Mouse (Mus musculus) megakaryocyte progenitor cell, adult 5-6 weeks (primary cell): ENCODE results near the gene Jag1. TPM values are rescaled to one million over a fixed set of nuclear protein-coding genes. Genes with fewer than 3 reads are reported as not detected.

Source experiments
- ATAC-seq: replicated peaks from 2 replicates; pipeline ENCODE4 v1.8.0; 2016; ENCODE audit warnings: mild to moderate bottlenecking, moderate TSS enrichment, inconsistent platforms; ENCODE audit not compliant: poor library complexity
- total RNA-seq, 2 experiments: library from RNA; stranded (forward) in 1 of 2; stranded (reverse) in 1 of 2; fragments of 157-497, 149-512 nt in 1 of 2; fragments of 200-1000 nt in 1 of 2; gene quantifications; 2 replicates each; pipeline versions ENCODE4 v1.2.3 to v1.2.4; 2015 to 2017

The Jag1 gene
- total RNA-seq, 2 experiments from 2014 or later, result 0.62 to 1.00 TPM

DNA sequence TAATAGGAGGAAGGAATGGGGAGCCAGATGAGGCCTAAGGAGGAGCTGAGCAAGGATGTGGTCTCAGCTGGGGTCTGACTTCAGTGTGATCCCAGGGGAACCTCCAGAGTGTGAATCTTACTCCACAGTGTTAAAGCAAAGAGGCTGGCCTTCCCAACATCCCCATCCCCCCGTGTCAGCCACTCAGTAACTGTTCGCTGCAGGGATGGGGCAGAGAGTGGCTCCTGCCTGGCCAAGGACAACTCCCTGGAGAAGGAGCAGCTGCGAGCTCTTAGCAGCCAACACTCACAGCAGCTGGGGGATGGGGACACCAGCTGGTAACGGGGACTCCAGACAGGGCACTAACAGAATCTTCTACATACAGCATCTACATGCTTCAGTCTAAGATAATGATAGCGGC, 15.4 kb downstream of the Jag1 start:
- no peak for ATAC-seq

DNA sequence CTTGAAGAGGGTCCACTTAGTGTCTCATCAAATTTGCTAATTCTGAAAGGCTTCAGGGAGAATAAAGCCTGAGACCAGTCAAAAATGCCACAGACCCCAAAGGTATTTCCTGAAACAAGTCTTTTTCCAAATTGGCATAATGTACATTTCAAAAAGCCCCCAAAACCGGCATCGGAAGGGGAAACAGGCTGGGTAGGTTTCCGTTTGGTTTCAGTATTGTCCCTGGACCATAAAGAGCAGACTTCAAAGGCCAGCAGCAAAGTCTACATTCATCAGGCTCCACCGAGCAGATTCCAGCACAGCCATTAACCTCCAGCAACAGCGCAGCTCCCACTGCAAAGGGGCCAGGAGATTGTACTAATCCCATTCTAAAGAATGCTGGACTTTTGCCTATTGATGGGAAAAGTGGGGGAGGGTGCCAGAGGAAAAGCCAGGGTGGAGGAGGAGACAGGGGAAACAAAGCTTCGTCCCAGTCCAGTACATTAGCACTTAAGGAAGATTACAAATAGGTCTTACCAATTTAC, 17.2 kb downstream of the Jag1 start:
- ATAC-seq, result no peak

DNA sequence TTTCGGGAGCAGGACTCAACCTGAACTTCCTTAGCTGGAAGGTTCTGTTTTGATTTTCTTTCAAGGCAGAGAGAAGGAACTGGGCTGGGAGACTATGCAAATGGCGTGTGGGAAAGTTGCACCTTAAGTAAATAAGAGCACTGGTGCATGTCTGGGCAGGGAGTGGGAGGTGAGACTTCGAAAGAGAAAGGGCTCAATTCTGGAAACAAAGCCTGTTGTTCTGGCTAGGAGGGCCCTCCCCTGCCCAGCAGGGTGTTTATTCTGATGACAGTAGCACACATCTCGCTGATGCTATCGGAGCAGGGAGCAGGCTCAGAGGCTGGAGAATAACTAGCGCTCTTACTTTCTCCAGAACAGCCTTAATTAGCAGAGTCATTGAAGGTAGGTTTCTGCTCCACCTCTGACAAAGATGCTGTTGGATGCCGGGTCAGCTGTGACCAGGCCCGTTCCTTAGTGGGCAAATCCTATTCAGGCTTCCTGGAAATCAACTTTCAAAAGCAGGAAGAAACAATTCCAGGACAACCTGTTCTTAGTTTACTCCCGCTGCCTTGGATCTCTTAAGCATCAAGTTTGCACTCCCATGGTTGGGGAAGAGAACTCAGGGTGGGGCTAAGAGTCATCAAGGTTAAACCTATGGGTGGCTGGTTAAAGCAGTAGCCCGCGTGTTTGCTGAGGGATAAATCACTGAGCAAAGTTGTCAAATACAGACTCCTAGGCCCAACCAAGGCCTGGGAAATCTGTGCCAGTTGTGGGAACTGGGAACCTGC, 18.0 kb downstream of the Jag1 start:
- ATAC-seq, result no peak

DNA sequence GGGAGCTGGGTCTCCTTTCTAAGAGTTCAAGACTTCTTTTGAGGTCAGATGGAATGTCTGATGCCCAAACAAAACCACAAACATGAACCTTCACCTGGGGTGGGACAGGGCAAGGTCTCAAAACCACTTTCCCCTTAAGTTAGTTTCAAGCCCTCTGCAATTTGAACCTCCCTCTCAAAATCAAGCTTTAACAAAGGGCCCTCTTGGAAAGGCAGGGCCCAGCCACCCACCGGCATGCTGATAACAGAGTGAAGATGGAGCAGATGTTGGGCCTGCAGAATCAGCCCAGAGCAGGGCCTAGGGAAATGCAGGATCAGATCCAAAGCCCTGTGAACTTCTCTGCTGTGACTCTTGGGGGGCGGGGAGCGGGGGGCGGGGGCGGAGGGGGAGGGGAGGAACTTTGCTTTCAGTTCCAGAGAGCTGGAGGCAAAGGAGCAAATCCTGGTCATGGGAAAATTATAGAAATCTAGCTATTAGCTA, 19.4 kb downstream of the Jag1 start:
- no peak for ATAC-seq

DNA sequence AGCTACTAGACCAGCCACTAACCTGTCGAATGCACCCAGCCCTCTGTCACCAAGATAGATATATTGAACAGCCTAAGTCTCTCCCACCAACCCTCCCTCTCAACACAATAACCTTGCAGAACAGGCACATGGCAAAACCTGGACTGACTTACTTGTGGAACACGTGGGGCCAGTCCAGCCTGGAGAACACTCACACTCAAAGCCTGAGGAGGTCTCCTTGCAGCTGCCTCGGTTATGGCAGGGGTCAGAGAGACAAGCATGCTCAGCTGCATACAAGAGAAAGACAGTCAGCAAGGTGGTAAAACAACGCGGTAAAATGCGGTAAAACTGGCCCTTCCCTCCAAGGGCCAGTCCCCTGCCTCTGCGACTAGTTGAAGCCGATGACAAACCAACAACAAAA, 22.1 kb downstream of the Jag1 start:
- no peak for ATAC-seq

DNA sequence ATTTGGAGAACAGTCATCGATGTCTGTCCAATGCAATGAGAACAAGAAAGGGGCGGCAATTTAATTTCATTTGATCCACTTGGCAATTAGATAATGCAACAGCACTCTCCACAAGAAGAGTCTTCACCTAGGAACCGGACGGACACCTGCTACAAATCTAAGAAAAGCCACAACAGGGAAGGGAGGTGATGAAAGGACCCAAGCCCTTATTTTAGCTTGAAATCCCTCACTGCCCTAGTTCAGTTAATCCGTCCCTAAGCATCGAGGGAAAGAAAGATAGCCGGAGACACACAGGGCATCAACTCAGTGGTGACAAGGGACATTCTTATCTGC, 23.2 kb downstream of the Jag1 start:
- ATAC-seq, result no peak

DNA sequence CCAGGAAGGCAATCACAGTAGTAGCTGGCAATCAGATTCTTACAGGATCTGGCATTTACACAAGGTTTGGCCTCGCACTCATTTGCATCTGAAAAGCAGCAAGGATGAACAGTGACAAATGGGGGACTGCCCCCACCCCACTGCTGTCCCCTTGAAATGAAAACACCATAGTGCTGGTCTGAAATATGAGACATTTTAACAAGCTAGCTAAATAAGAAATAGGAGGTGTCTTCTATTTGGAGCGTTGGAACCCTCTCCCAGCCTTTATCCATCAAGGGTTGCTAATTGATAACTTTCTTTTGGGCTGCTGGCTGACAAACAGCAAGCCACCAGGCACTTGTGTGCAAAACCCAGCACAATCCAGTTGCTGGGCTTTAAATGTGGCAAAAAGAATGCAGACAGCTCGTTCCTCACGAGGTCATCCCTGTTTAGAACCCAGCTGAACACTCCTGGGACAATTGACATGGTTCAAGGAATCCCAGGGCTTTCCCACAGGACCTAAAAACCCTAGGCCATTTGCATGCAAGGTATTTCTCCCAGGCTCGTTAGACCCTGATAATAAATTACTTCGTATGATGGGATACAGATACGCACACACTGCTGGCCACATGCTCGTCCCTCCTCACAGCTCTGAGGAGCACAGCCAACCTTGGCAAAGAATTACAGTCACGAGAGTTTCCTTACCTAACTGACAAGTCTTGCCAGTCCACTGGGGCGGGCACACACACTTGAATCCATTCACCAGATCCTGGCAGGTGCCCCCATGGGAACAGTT, 23.7 kb downstream of the Jag1 start:
- ATAC-seq, result no peak

DNA sequence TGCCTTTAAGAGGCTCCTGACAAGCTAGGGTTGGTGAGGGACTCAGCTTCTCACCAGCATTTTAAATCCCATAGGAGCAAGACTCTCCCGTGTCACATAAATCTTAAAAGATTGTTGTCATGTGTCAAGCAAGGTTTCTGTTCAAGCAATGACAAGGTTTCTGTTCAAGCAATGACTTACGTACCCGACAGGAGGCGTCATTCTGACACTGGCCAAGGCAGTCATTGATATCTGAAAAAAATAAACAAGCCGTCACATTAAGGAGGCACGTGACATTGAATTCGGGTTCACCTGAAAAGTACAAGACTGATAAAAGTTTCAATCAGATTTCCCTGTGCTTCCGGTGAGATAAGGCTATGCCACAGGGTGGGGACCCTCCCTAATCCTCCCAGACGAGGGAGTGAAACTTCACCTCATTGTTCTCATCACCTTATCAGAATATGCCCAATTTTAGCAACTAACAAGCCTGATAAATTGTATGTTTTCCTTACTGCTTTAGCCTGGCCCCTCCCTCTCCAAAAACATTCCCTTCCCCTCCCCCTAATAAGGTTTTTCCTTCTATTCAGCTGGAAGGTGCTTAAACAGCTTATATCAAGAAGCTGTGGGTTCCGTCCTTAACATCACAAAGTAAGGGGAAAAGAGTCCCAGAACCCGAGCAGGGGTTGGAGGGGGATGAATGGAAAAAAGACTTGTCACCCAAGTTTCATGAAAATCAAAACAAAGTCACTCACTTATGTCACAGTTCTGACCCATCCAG, 24.5 kb downstream of the Jag1 start:
- ATAC-seq, result no peak

DNA sequence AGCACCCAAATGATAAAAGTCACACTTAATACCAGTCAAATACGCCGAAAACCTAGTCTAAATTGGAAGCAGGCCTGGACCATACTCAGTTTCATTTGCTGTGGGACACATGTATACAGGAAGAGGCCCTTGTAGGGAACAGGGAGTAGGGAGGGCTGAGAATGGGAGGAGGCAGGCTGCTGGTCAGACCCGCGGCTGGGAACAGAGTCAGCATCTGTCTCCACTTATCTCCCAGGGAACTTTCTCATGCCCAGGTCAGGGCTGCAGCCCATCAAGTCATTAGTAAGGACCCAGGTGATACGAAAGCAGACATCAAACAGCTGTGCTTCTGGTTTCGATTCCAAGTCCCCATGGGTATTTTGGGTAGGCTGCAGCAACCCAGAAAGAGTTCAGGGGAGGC, 28.7 kb downstream of the Jag1 start:
- ATAC-seq, result no peak

DNA sequence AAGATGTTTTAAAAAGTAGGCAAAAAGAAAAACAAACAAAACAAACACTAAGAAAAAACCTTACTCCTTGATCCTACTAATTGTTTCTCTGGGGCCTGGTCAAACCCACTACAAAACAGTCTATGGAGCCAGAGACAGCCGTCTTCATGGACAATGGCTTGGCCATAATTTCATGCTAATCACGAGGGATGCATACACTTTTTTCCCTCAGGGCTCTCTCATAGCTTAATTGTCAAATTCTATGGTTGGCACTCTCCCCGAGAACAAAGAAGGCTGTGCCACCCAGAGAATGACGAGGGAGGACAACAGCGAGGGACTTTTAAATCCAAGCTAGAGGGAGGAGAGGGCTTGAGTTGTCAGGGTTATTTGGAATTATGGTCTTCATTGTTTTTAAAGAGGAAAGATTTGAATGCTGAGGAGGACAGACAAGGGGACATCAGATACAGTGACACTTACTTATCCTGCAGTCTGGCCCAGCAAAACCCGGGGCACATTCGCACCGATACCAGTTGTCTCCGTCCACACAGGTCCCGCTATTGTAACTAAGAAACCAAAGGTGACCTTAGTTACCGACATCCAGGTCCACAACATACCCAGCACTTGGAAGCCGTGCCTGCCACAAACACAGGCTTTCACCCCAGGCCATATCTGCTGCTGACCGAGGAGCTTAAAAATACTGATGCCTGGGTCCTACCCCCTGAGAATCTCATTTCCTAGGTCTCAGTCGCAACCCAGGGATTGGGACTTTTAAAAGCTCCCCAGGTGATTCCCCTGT, 29.6 kb downstream of the Jag1 start:
- ATAC-seq, result no peak

DNA sequence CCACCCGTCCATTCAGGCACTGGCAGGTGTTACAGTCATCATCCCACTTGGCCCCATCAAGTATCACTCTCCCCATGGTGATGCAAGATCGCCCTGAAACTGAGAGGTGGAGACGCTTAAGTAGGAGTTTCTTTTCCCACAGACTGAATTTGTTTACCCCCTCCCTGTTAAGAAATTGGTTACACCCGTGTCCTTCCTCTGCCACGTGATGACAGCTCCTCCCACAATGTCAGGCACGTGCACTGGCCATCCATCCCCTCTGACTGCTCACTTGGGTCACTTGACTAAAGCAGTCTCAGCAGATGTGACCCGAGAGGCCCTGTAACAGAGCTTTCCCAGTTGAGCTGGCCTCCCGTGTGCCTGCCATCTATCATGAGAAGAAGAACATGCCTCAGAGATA, 31.2 kb downstream of the Jag1 start:
- no peak for ATAC-seq

DNA sequence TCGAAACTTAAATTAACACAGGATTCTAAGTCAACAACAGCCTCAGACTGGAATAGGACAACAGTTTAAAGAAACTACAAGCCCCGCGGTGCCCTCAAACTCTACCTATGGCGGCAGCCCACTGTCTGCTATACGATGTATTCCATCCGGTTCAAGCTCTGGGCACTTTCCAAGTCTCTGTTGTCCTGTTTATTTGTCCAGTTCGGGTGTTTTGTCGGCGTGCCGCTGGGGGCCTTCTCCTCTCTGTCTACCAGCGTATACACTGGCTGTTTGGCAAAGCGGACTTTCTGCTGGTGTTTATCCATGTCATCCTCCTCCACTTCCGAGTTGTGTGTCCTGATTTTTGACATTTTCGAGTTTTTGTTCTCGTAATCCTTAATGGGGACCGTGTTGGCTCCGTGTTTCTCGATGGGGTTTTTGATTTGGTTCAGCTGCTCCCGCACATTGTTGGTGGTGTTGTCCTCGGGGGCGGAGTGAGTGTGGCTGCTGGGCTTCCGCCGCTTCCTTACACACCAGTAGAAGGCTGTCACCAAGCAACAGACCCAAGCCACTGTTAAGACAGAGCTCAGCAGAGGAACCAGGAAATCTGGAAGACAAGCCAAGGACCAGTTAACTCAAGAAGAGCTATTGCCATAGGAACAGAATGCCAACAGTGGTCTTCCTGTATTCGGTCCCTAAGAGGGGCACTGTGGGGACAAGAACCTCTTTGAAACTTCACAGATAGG, 33.4 kb downstream of the Jag1 start:
- ATAC-seq, result no peak

DNA sequence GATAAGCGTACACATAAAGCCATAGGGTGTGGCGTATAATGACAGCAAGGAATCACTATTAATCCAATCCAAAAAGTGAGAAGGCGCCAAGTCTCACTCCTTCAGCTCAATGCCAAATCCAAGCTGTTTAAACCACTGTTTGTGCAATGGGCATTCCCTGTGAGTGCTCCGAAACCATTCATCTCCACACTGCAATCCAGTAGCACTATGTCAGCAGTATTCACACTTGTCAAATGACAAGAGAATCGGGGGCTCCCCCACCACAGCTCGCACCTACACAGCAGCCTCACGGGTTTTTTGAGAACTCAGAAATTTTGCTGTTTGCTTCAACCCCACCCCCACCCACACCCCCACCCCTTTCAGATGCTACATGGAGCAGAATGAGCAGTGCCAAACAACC, 35.4 kb downstream of the Jag1 start:
- ATAC-seq, result no peak

DNA sequence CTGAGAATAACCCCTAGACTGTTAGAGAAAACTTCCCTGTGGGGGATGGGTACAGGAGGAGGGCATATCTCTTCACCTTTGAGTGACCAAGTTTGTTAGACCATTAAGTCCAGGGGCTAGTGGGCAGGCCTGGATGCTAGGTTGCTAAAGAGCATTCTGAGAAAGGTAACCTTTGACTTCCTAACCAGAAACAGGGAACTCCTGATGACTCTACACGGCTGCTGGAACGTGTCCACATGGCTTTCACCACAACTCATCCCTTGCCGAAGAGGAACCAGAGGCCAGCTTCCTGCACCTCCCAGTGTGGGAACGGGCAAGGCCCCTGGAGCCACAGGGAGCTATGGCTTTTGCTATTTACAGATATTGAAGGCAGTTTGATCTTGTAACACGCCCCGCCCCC, 36.0 kb downstream of the Jag1 start:
- ATAC-seq, result 0 out of 2 replicates have a peak, but pooled peaks have one; percentile 44

DNA sequence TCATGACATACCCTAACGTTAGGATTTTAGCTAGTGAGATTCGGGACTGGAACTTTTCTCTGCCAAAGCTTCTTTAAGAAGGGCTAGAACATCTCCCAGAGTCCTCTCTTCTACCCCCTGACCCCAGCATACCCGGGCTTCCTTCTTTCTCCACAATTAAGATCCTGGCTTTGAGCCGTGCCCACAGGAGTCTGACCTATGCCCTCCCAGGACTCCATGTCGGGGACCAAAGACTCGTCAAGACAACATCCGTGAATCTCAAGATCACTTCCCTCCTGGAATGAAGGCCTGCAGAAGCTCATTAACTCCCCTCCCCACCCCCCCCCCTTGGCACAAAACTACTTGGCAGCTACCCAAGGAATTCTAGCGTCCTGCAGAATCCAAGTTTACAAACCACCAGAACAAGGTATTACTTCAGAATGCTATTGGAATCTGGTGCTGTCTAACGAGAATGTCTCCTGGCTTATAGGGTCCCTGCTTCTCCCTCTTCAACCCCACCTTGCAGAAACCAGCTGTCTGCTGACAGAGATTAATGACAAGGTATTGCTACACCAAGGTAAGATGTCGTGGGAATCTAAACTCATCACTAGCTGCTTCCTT, 36.6 kb downstream of the Jag1 start:
- ATAC-seq, result no peak

DNA sequence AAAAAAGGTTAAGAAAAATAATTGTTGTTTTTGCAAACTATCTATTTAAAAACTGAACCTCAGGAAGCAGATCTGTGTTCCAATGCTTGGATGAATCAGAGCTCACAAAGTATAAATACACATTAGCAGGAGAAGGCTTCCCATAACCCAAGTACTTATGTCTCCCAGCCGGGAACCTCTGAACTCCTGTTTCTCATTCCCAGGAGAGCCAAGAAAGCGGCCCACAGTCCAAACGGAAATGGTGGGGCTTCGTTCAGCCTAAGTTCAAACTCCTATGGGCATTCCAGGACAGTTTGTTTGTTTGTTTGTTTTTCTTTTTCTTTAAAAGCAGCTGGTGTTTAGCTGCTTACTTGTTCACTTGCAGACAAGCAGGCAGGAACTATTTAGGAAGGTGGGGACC, 37.7 kb downstream of the Jag1 start:
- no peak for ATAC-seq

DNA sequence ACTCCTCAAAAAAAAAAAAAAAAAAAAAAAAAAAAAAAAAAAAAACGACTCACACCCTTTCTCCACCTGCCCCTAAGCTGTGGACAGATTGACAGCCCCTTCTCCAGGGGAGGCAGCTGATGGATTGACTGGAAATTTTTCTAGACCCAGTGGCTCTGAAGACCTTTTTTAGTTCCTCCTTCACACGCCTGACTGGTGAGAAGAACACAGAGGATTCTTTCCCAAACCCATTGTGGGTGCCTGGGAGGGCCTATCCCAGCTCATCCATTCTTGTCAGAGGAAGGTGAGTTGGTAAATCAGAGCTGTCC, 42.2 kb downstream of the Jag1 start:
- no peak for ATAC-seq

DNA sequence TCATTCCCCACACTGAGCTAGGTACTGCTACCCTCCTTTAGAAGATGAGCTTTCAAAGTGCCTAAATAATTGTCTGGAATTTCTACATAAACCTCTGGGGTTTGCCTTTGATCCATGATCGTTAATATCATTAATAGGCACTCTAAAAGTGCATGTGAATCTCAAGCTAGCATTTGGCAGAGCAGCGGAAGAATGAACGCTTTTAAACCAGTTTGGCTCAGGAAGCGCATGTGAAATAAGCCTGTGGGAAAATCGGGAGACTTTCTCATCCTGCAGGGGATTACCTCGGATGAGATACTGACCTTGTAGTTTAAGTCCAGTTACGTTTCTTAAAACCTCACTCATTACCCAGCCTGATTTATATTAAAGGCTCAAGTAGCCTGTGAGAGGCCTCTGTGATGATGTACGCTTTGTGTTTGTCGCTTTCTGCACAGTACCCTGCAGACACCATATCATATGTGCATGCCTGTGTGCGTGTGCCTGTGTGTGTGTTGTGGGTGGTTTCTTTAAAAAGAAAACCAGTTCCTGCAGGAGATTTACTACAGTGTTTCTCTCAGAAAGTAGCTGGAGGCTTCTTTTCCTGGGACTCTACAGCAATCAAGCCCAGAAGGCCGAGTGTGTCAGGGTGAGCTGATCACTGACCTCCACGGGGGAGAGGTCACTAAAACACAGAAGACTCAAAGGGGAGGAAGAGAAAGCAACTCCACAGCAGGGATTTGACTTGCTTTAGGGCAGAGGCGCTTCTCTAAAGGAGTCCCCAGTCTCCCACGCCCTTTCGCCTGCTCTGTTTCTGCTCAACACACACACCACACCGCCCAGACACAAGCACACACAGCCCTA, 42.8 kb downstream of the Jag1 start:
- no peak for ATAC-seq
